Mouse (Mus musculus) small intestine, adult 2 months (tissue): ENCODE measurements around the gene Fam71e2. TPM values are rescaled to one million over a fixed set of nuclear protein-coding genes. Genes with fewer than 3 reads are reported as not detected.

Experiments used
- H3K27ac ChIP-seq: fragments of 200-500 bp; 2 replicates; pipeline ENCODE4 v1.5.1; 2012; ENCODE audit warnings: low read depth, low read length, control low read depth, inconsistent platforms; ENCODE audit not compliant: insufficient read depth
- H3K27me3 ChIP-seq: fragments of 200-500 bp; 2 replicates; pipeline ENCODE4 v1.6.1; 2012; ENCODE audit warnings: mild to moderate bottlenecking, moderate library complexity, low read length, inconsistent platforms; ENCODE audit not compliant: control insufficient read depth, insufficient read depth
- H3K36me3 ChIP-seq: fragments of 200-500 bp; 2 replicates; pipeline ENCODE4 v1.6.1; 2012; ENCODE audit warnings: mild to moderate bottlenecking, low read length, control low read depth, inconsistent platforms; ENCODE audit not compliant: control insufficient read depth, insufficient read depth
- H3K4me1 ChIP-seq: fragments of 200-500 bp; 2 replicates; pipeline ENCODE4 v1.6.1; 2012; ENCODE audit warnings: low read length, inconsistent platforms, mixed read lengths; ENCODE audit not compliant: control insufficient read depth, insufficient read depth, insufficient read length
- H3K4me3 ChIP-seq: fragments of 200-500 bp; 2 replicates; pipeline ENCODE4 v1.5.1; 2012; ENCODE audit warnings: low read depth, mild to moderate bottlenecking, control low read depth, inconsistent platforms, low read length, moderate library complexity
- CTCF ChIP-seq: fragments of 200-500 bp; IDR thresholded peaks from 2 replicates; pipeline ENCODE4 v1.5.1; 2012; ENCODE audit warnings: low read depth, mild to moderate bottlenecking, control low read depth, inconsistent platforms, low read length, moderate library complexity, mixed read lengths; ENCODE audit not compliant: insufficient replicate concordance, insufficient read length; ENCODE audit errors: extremely low read depth
- POLR2A ChIP-seq: fragments of 200-500 bp; IDR thresholded peaks from 2 replicates; pipeline ENCODE4 v1.6.1; 2012; ENCODE audit warnings: low read depth, mild to moderate bottlenecking, control low read depth, inconsistent platforms, low read length, moderate library complexity
- WGBS: fragments of 180-500 bp; shearing (Covaris S2); methylation state at CpG from one replicate; pipeline ENCODE4 v1.1.7; 2018; 5-methylcytosine and 5-hydroxymethylcytosine counted together
- polyA plus RNA-seq: library from polyadenylated mRNA; depleted of rRNA; stranded (reverse); fragments of >200 nt; gene quantifications from 2 replicates; pipeline ENCODE4 v1.2.3, GENCODE M21; 2012; rRNA removed

Fam71e2 gene
- polyA plus RNA-seq, 1 experiment, result not detected

GRCm38 (mm10) chr7:4731090-4731489 lies 40.0 kb downstream of the Fam71e2 start:
- peaks cover 10% of the 10 kb centered on the region; the same call in 1 of the 2 replicates for H3K4me1 ChIP-seq
- no peak overlapping the region for H3K4me3 ChIP-seq
- 80% methylated on average over 5 of the region's 5 CpGs for WGBS
- TF ChIP-seq CTCF (no peak), POLR2A (no peak)
- no peak overlapping the region for H3K27ac ChIP-seq
- H3K27me3 ChIP-seq, result no peaks in the 10 kb centered on the region
- no peaks in the 10 kb centered on the region for H3K36me3 ChIP-seq

GRCm38 (mm10) chr7:4725169-4725568 lies 45.9 kb downstream of the Fam71e2 start, which contains the start of gene Tmem150b:
Gene Tmem150b, minus strand, starts transcription at chr7:4725249.
- Histone ChIP-seq H3K4me1 (peaks cover 9% of the 10 kb centered on the region; the same call in 1 of the 2 replicates), H3K4me3 (peak within 1 kb of the TSS; percentile 66), H3K36me3 (peaks cover 6% of the 10 kb centered on the region), H3K27me3 (no peaks in the 10 kb centered on the region), H3K27ac (peak within 1 kb of the TSS; percentile 94)
- 18% methylated on average over 7 of the region's 7 CpGs for WGBS
- TF ChIP-seq CTCF, result no peak
- TF ChIP-seq POLR2A, result no peak

GRCm38 (mm10) chr7:4724359-4724758 lies 46.7 kb downstream of the Fam71e2 start:
- H3K4me3 ChIP-seq, result peak overlapping the region; percentile 66
- no peaks in the 10 kb centered on the region for H3K27me3 ChIP-seq
- peak overlapping the region; percentile 94 for H3K27ac ChIP-seq
- 3% methylated on average over 3 of the region's 3 CpGs for WGBS
- peaks cover 17% of the 10 kb centered on the region; the same call in 1 of the 2 replicates for H3K4me1 ChIP-seq
- peaks cover 11% of the 10 kb centered on the region for H3K36me3 ChIP-seq
- no peak for TF ChIP-seq CTCF
- TF ChIP-seq POLR2A, result no peak

GRCm38 (mm10) chr7:4723508-4723907 lies 47.6 kb downstream of the Fam71e2 start:
- H3K27me3 ChIP-seq, result no peaks in the 10 kb centered on the region
- peak overlapping the region; percentile 94 for H3K27ac ChIP-seq
- peaks cover 12% of the 10 kb centered on the region for H3K36me3 ChIP-seq
- 16% methylated on average over 12 of the region's 12 CpGs for WGBS
- peaks cover 17% of the 10 kb centered on the region for H3K4me1 ChIP-seq
- peak overlapping the region; percentile 66 for H3K4me3 ChIP-seq
- TF ChIP-seq POLR2A, result no peak
- TF ChIP-seq CTCF, result no peak

GRCm38 (mm10) chr7:4719276-4719675 lies 51.8 kb downstream of the Fam71e2 start:
- 45% methylated on average over 3 of the region's 3 CpGs for WGBS
- Histone ChIP-seq H3K27ac (peak overlapping the region; percentile 87), H3K36me3 (peaks cover 22% of the 10 kb centered on the region), H3K4me1 (peaks cover 13% of the 10 kb centered on the region), H3K4me3 (no peak overlapping the region), H3K27me3 (no peaks in the 10 kb centered on the region)
- TF ChIP-seq CTCF (no peak), POLR2A (no peak)

- Histone ChIP-seq H3K27me3 (no peaks in the 10 kb centered on the region), H3K4me3 (no peak overlapping the region), H3K27ac (no peak overlapping the region), H3K4me1 (peaks cover 13% of the 10 kb centered on the region), H3K36me3 (peaks cover 23% of the 10 kb centered on the region)
- TF ChIP-seq POLR2A, result no peak
- no peak for TF ChIP-seq CTCF
- WGBS, result 79% methylated on average over 6 of the region's 6 CpGs
Measured at GRCm38 (mm10) chr7:4716955-4717354, 54.1 kb downstream of the Fam71e2 start.

- H3K4me1 ChIP-seq, result no peaks in the 10 kb centered on the region; the same call in 1 of the 2 replicates
- WGBS, result 84% methylated on average over 3 of the region's 3 CpGs
- peaks cover 24% of the 10 kb centered on the region for H3K36me3 ChIP-seq
- no peak overlapping the region for H3K27ac ChIP-seq
- no peaks in the 10 kb centered on the region; the same call in 1 of the 2 replicates for H3K27me3 ChIP-seq
- TF ChIP-seq POLR2A, result no peak
- no peak for TF ChIP-seq CTCF
- no peak overlapping the region for H3K4me3 ChIP-seq
Measured at GRCm38 (mm10) chr7:4712594-4712993, 58.5 kb downstream of the Fam71e2 start.

- no peak overlapping the region for H3K4me3 ChIP-seq
Measured at GRCm38 (mm10) chr7:4705098-4705497, 66.0 kb downstream of the Fam71e2 start.

More at GRCm38 (mm10) chr7:4705098-4705497, 66.0 kb downstream of the Fam71e2 start:
- Histone ChIP-seq H3K36me3 (peaks cover 14% of the 10 kb centered on the region), H3K27ac (no peak overlapping the region), H3K4me1 (no peaks in the 10 kb centered on the region; the same call in 1 of the 2 replicates), H3K27me3 (no peaks in the 10 kb centered on the region; the same call in 1 of the 2 replicates)
- WGBS, result 38% methylated on average over 18 of the region's 18 CpGs
- TF ChIP-seq POLR2A, result no peak
- peak; percentile 67; the same call in 1 of the 2 replicates for TF ChIP-seq CTCF

Other genes with a start within 250 kb of the Fam71e2 start
- 0.43 and 1.4 TPM in 2 replicates for gene Tnni3, start 247.1 kb downstream of the Fam71e2 start, polyA plus RNA-seq
- gene Dnaaf3, start 238.8 kb downstream of the Fam71e2 start, polyA plus RNA-seq, result 1.1 and 1.9 TPM in 2 replicates
- 4.6 and 9.4 TPM in 2 replicates for gene Syt5, start 223.8 kb downstream of the Fam71e2 start, polyA plus RNA-seq
- 52.0 and 151 TPM in 2 replicates for gene Ptprh, start 167.3 kb downstream of the Fam71e2 start, polyA plus RNA-seq
- 65.5 and 261 TPM in 2 replicates for gene Tmem86b, start 139.9 kb downstream of the Fam71e2 start, polyA plus RNA-seq
- 69.9 and 142 TPM in 2 replicates for gene Ppp6r1, start 112.3 kb downstream of the Fam71e2 start, polyA plus RNA-seq
- 23.4 and 29.0 TPM in 2 replicates for gene Hspbp1, start 86.2 kb downstream of the Fam71e2 start, polyA plus RNA-seq
- 1.6 and 1.9 TPM in 2 replicates for gene Brsk1, start 80.7 kb downstream of the Fam71e2 start, polyA plus RNA-seq
- 44.4 and 122 TPM in 2 replicates for gene Tmem150b, start 46.1 kb downstream of the Fam71e2 start, polyA plus RNA-seq
- gene Kmt5c, start 31.2 kb downstream of the Fam71e2 start, polyA plus RNA-seq, result 94.7 and 254 TPM in 2 replicates
- gene Cox6b2, start 18.2 kb downstream of the Fam71e2 start, polyA plus RNA-seq, result 5.7 and 45.8 TPM in 2 replicates
- gene Il11, start 11.6 kb upstream of the Fam71e2 start, polyA plus RNA-seq, result 0.25 and 0.32 TPM in 2 replicates
- gene Tmem190, start 11.6 kb upstream of the Fam71e2 start, polyA plus RNA-seq, result not detected in 2 replicates
- gene Tmem238, start 18.4 kb upstream of the Fam71e2 start, polyA plus RNA-seq, result 225 and 544 TPM in 2 replicates
- 141 and 355 TPM in 2 replicates for gene Rpl28, start 21.6 kb upstream of the Fam71e2 start, polyA plus RNA-seq
- gene Ube2s, start 41.3 kb upstream of the Fam71e2 start, polyA plus RNA-seq, result 78.5 and 131 TPM in 2 replicates
- 0.48 and 0.83 TPM in 2 replicates for gene Shisa7, start 73.4 kb upstream of the Fam71e2 start, polyA plus RNA-seq
- gene Isoc2b, start 99.0 kb upstream of the Fam71e2 start, polyA plus RNA-seq, result 12.4 and 18.9 TPM in 2 replicates
- 13.4 and 15.5 TPM in 2 replicates for gene Isoc2a, start 105.9 kb upstream of the Fam71e2 start, polyA plus RNA-seq
- not detected in 2 replicates for gene Gm36210, start 135.2 kb upstream of the Fam71e2 start, polyA plus RNA-seq
- 15.7 and 41.4 TPM in 2 replicates for gene Zfp628, start 143.9 kb upstream of the Fam71e2 start, polyA plus RNA-seq
- 4.3 and 6.2 TPM in 2 replicates for gene Nat14, start 150.7 kb upstream of the Fam71e2 start, polyA plus RNA-seq
- 3.3 and 4.5 TPM in 2 replicates for gene Ssc5d, start 154.5 kb upstream of the Fam71e2 start, polyA plus RNA-seq
- 0.06 and 0.11 TPM in 2 replicates for gene Sbk2, start 193.1 kb upstream of the Fam71e2 start, polyA plus RNA-seq
- not detected in 2 replicates for gene Sbk3, start 199.9 kb upstream of the Fam71e2 start, polyA plus RNA-seq
- gene Zfp579, start 224.9 kb upstream of the Fam71e2 start, polyA plus RNA-seq, result 24.7 and 52.4 TPM in 2 replicates
- gene Zfp524, start 243.1 kb upstream of the Fam71e2 start, polyA plus RNA-seq, result 25.2 and 51.0 TPM in 2 replicates
- gene Fiz1, start 243.4 kb upstream of the Fam71e2 start, polyA plus RNA-seq, result 14.5 and 31.4 TPM in 2 replicates
- gene Gm44973, start 244.2 kb upstream of the Fam71e2 start, polyA plus RNA-seq, result 0.35 TPM in 1 of 2 replicates, not detected in the other
- 20.0 and 37.3 TPM in 2 replicates for gene Zfp865, start 249.1 kb upstream of the Fam71e2 start, polyA plus RNA-seq
- 0.76 and 0.81 TPM in 2 replicates for gene Ccdc106, start 249.3 kb upstream of the Fam71e2 start, polyA plus RNA-seq